Mouse (Mus musculus): ENCODE measurements around the gene Mybbp1a.

DNA sequence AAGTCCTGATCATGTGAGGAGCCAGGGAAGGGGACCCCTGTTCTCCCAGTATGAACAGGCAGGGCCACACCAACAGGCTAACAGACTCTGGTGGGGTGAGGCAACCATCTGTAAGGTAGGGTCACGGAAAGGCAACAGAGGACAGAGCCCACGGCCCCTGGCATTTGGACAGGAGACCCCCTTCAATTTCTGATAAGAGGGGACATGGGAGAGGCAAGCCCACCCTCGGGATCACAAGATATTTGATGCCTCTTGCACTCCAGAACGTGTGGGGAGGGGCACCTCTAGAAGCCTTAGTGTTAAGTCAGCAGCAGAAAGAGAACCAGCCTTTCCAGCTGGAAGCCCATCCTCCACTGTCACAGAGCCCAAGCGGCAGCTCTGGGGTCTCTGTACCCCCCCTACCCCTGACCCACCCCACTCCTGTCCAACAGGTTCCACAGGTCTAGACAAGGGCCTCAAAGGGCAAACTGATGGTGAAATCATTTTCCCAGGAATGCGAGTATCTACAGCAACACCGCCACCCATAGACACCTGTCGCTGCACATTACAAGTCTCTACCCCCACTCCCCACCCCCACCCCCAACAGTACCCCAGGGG is 35.0 kb upstream of the Mybbp1a start:
- TF ChIP-seq GATA1 (IDR thresholded peaks at IDR 0.05; ENCODE audit: low read length), result no peak
- no peak for TF ChIP-seq TAL1 (IDR thresholded peaks at IDR 0.05; ENCODE audit: low read length)

Measured in erythroblast, embryonic 14.5 days (primary cell).